Mouse (Mus musculus): Measurements from ENCODE around the gene Zfp334. TPM values are rescaled to one million over a fixed set of nuclear protein-coding genes. Genes with fewer than 3 reads are reported as not detected.

Zfp334 gene
- polyA plus RNA-seq (2015; fragmentation: Nextera tagmentation; extraction: Ambion mirVana): 3.6 and 4.7 TPM in 2 replicates

DNA sequence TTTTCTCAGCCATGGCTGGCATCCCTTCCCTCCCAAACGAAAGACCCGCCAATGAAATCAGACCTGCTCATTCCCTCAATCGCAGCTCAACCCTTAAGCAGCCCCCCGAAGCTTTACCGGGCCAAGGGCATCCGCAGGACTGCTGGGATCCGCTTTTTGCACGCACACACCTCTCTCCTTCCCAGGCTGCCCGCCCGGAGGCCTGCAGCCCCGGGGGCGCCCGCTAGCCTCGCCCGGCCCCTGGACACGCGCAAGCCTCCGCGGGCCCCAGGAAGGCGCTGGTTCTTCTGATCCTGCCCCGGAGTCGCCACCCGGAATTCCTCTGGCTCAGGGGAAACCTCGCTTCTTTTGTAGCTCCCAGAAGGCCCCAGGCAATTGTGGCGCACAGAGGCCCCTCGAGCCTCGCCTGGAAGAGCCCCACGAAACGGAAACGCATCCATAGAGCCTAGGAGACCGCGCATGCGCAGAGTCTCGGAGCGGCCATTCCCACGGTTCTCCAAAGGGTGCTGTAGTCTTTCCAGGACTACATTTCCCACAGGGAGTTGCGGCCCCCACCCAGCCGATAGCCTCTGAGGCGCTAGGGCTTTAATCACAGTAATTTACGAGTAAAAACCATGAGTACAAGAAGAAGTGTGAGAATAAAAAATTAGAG, at the start of gene Zfp334:
Gene Zfp334, minus strand, starts transcription at position 416 of the 652 bp plus-strand sequence.
- H3K36me3 ChIP-seq (ENCODE audit: insufficient read depth, low read length): peaks cover 26% of the 10 kb centered on the region
- no peak for TF ChIP-seq CTCF (IDR thresholded peaks at IDR 0.05; ENCODE audit: low read depth)
- DNase-seq (ENCODE audit: low spot score) (peak; percentile 97), ATAC-seq (replicated peaks; ENCODE audit: low FRiP score, low read depth) (peak; percentile 85)
- H3K4me1 ChIP-seq (replicated peaks; ENCODE audit: insufficient read depth, low read length): 0 out of 2 replicates have a peak, but pooled peaks cover 5% of the 10 kb centered on the region
- H3K4me2 ChIP-seq (ENCODE audit: low read length): peak within 1 kb of the TSS; percentile 93
- peak within 1 kb of the TSS; percentile 86 for H3K9ac ChIP-seq (ENCODE audit: low read depth, low read length)
- H3K4me3 ChIP-seq (replicated peaks; ENCODE audit: low read depth, low read length): peak within 1 kb of the TSS; percentile 74
- H3K27ac ChIP-seq: peak within 1 kb of the TSS; percentile 81
- no peaks in the 10 kb centered on the region for H3K27me3 ChIP-seq (ENCODE audit: insufficient read depth, low read length)
- H3K9me3 ChIP-seq (replicated peaks; ENCODE audit: low read length): no peaks in the 10 kb centered on the region
- WGBS: under 1% methylated on average over 40 of the region's 40 CpGs

DNA sequence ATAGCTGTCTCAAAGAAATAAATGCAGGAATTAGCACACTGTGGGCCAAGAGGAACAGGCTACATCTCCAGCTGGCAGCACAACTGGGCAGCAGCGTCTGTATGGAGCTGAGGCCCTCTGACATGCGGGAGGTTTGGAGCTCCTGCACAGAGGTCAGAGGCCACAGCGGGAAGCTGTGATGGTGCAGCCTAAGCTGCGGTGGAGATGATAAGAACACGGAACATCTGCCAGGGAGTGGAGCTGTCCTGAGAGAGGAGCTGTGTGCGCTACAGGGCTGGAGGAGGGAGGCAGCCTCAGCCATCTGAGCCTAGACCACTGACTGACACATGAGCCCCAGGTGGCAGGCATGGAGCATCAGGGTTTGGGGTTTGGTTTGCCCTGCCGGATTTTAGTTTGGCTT, 40.6 kb upstream of the Zfp334 start:
- H3K36me3 ChIP-seq (ENCODE audit: insufficient read depth, low read length): no peaks in the 10 kb centered on the region
- no peaks in the 10 kb centered on the region for H3K4me1 ChIP-seq (replicated peaks; ENCODE audit: insufficient read depth, low read length)
- no peak for TF ChIP-seq CTCF (IDR thresholded peaks at IDR 0.05; ENCODE audit: low read depth)
- WGBS: 27% methylated on average over 7 of the region's 7 CpGs
- no peak overlapping the region for H3K9ac ChIP-seq (ENCODE audit: low read depth, low read length)
- H3K27me3 ChIP-seq (ENCODE audit: insufficient read depth, low read length): no peaks in the 10 kb centered on the region
- ATAC-seq (replicated peaks; ENCODE audit: low FRiP score, low read depth) (no peak; the same call in 1 of the 2 replicates), DNase-seq (ENCODE audit: low spot score) (no peak)
- no peak overlapping the region for H3K4me2 ChIP-seq (ENCODE audit: low read length)
- H3K9me3 ChIP-seq (replicated peaks; ENCODE audit: low read length): no peaks in the 10 kb centered on the region
- no peak overlapping the region for H3K27ac ChIP-seq
- H3K4me3 ChIP-seq (replicated peaks; ENCODE audit: low read depth, low read length): no peak overlapping the region

DNA sequence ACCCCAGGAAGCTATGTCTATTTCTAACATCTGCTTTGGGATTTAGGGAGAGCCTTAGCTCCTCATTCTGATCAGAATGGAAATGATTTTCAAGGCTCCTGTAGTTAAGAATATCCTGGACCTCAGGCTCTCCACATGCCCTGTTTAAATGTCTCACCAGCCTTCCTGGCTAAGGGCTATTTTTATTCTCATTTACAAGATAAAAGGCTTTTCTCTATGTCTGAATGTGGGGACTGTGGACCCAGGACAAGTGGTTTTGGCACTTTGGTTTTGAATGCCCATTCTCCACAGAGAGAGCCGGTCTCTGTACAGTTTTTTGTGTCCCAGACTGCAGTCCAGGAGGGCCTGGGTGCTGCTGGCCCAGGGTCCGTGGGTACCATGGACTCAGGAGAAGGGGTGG, 32.1 kb upstream of the Zfp334 start:
- 81% methylated on average over 2 of the region's 2 CpGs for WGBS

DNA sequence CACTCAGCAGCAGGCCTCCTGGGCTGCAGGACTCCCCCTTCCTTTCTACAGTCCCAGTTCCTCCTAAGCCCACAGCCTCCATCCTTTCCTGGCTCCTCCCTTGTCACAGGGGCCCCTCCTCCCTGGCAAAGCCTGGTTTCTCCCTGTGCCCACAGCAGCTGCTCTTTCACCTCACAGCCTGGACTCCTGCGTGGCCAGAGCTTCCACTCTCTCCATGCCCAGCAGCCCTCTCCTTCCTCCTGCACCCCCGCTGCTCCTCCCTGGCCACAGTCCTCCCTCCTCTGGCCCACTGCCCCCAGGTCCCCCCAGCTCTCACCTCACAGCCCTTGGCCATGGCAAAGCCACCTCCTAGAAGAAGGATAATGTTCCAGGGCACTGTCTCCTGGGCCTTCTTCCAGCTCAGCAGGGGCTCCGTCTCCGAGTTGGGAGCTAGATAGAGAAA, 31.6 kb upstream of the Zfp334 start:
- Histone ChIP-seq H3K4me2 (ENCODE audit: low read length) (no peak overlapping the region), H3K27ac (no peak overlapping the region), H3K4me1 (replicated peaks; ENCODE audit: insufficient read depth, low read length) (no peaks in the 10 kb centered on the region), H3K4me3 (replicated peaks; ENCODE audit: low read depth, low read length) (no peak overlapping the region), H3K36me3 (ENCODE audit: insufficient read depth, low read length) (no peaks in the 10 kb centered on the region), H3K9me3 (replicated peaks; ENCODE audit: low read length) (no peaks in the 10 kb centered on the region), H3K27me3 (ENCODE audit: insufficient read depth, low read length) (no peaks in the 10 kb centered on the region), H3K9ac (ENCODE audit: low read depth, low read length) (no peak overlapping the region)
- ATAC-seq (replicated peaks; ENCODE audit: low FRiP score, low read depth): no peak
- no peak for DNase-seq (ENCODE audit: low spot score)
- WGBS: 68% methylated on average over 4 of the region's 4 CpGs
- TF ChIP-seq CTCF (IDR thresholded peaks at IDR 0.05; ENCODE audit: low read depth): no peak

More for the DNA sequence above, 32.1 kb upstream of the Zfp334 start:
- DNase-seq (ENCODE audit: low spot score): no peak
- no peak overlapping the region for H3K27ac ChIP-seq
- H3K4me2 ChIP-seq (ENCODE audit: low read length): no peak overlapping the region
- H3K4me3 ChIP-seq (replicated peaks; ENCODE audit: low read depth, low read length): no peak overlapping the region
- no peaks in the 10 kb centered on the region for H3K27me3 ChIP-seq (ENCODE audit: insufficient read depth, low read length)
- no peaks in the 10 kb centered on the region for H3K9me3 ChIP-seq (replicated peaks; ENCODE audit: low read length)
- H3K36me3 ChIP-seq (ENCODE audit: insufficient read depth, low read length): no peaks in the 10 kb centered on the region
- no peak for TF ChIP-seq CTCF (IDR thresholded peaks at IDR 0.05; ENCODE audit: low read depth)
- ATAC-seq (replicated peaks; ENCODE audit: low FRiP score, low read depth): no peak
- no peak overlapping the region for H3K9ac ChIP-seq (ENCODE audit: low read depth, low read length)
- no peaks in the 10 kb centered on the region for H3K4me1 ChIP-seq (replicated peaks; ENCODE audit: insufficient read depth, low read length)

DNA sequence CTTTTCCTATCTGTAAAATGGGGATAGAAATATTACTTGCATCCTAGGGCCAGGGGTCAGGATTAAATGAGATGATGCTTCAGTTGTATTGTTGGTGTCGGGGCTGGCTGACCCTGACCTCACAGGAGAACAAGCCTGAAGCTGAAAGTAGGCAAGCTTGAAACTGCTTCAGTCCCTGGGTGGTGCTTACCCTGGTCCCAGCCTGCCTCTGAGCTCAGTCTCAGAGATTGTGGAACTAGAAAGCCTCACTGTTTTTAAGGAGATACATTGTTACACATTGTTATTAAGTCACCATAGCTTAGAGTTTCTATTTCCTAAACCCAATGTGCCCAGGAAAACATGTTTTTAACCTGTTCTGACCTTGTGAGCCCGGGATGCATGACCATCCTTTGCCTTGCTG, 30.5 kb upstream of the Zfp334 start:
- Histone ChIP-seq H3K36me3 (ENCODE audit: insufficient read depth, low read length) (no peaks in the 10 kb centered on the region), H3K4me2 (ENCODE audit: low read length) (no peak overlapping the region), H3K9me3 (replicated peaks; ENCODE audit: low read length) (no peaks in the 10 kb centered on the region), H3K9ac (ENCODE audit: low read depth, low read length) (no peak overlapping the region), H3K4me1 (replicated peaks; ENCODE audit: insufficient read depth, low read length) (no peaks in the 10 kb centered on the region), H3K4me3 (replicated peaks; ENCODE audit: low read depth, low read length) (no peak overlapping the region), H3K27me3 (ENCODE audit: insufficient read depth, low read length) (no peaks in the 10 kb centered on the region), H3K27ac (no peak overlapping the region)
- ATAC-seq (replicated peaks; ENCODE audit: low FRiP score, low read depth) (no peak), DNase-seq (ENCODE audit: low spot score) (no peak)
- TF ChIP-seq CTCF (IDR thresholded peaks at IDR 0.05; ENCODE audit: low read depth): no peak
- 84% methylated on average over 2 of the region's 2 CpGs for WGBS

DNA sequence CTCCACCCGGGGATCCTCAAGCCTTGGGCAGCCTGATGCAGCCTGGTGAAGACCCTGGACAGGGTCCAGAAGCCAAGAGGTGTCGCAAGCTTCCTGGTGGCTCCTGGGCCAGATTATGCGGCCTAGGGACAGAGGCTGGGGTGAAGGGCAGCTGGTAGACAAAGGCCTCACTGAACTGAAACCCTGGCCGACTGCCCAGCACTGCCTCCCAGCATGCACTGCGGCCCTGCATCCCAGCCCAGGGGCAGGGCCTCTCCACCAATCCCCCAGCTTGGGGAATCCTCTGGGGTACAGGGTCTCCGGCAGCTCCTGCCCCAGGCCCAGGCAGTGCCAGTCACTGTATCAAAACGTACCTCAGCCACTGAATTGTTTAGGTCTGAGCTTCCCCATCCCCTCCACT, 29.2 kb upstream of the Zfp334 start:
- ATAC-seq (replicated peaks; ENCODE audit: low FRiP score, low read depth) (no peak), DNase-seq (ENCODE audit: low spot score) (no peak)
- no peaks in the 10 kb centered on the region for H3K36me3 ChIP-seq (ENCODE audit: insufficient read depth, low read length)
- no peak overlapping the region for H3K27ac ChIP-seq
- no peaks in the 10 kb centered on the region for H3K4me1 ChIP-seq (replicated peaks; ENCODE audit: insufficient read depth, low read length)
- 59% methylated on average over 7 of the region's 7 CpGs for WGBS
- H3K9me3 ChIP-seq (replicated peaks; ENCODE audit: low read length): no peaks in the 10 kb centered on the region
- TF ChIP-seq CTCF (IDR thresholded peaks at IDR 0.05; ENCODE audit: low read depth): no peak
- no peaks in the 10 kb centered on the region for H3K27me3 ChIP-seq (ENCODE audit: insufficient read depth, low read length)
- no peak overlapping the region for H3K9ac ChIP-seq (ENCODE audit: low read depth, low read length)
- no peak overlapping the region for H3K4me3 ChIP-seq (replicated peaks; ENCODE audit: low read depth, low read length)
- H3K4me2 ChIP-seq (ENCODE audit: low read length): no peak overlapping the region

All from kidney, postnatal 0 days (tissue).